Mouse (Mus musculus) mesoderm, embryonic 11.5 days (tissue): ENCODE results near the gene Gpn3.

Source experiments
- DNase-seq: peaks from one replicate; pipeline ENCODE4 v3.0.0-alpha.2; 2012; ENCODE audit warnings: low read depth, low spot score

Gene Gpn3

DNA sequence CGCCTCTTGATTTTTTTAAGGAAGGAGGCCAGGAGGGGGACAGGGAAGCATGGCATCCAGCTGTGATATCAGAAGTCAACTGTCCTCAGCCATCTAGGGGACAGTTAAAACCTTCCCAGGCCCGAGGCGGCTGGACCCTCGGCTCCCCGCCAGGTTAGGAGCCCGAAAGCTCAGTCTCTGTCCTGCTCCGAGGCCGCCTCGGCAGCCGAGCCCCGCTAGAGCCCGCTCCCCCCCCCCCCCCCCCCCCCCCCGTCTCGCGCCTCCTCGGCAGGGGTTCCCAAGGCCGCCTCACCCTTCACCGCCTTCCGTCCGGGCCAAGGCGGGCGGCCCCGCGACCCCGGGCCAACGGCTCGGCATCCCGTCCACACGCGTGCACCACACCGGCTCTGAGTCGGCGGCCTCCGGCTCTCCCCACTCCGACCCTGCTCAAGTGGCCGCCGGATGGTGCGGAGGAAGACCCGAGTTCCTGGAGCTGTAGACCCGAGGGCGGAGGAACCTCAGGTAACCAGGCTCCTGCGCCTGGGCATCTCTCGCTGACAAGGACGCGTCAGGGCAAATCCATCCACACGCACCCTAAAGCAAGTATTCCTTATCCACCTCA lies at the start of gene Gpn3:
Gene Gpn3, plus strand, starts transcription at position 286 of the 601 bp plus-strand sequence.
- peak; percentile 36 for DNase-seq

- DNase-seq = no peak
These were observed 48.2 kb upstream of the Gpn3 start for GRCm38 (mm10) chr5:122323523-122323922.

GRCm38 (mm10) chr5:122324608-122325431 lies 46.9 kb upstream of the Gpn3 start:
- DNase-seq = no peak

- no peak for DNase-seq
These were observed 46.2 kb upstream of the Gpn3 start for GRCm38 (mm10) chr5:122325477-122325876.

DNA sequence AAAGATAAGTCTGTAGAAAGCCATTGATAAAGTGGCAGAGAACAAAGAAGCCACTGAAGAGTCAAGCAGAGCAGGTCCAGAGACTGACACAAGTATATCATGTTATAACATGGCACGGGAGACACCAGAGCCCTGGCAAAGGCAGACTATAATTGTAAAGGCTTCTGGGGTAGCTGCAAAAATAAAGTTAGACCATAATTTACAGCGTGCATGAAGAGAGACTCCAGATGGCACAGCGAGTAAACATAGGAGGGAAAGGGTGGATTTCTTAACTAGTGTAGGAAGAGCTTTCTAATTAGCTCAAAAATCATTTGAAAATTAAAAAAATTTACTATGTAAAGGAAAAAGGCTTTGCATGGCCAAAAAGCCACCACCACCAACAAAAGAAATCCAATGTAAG lies 44.4 kb upstream of the Gpn3 start:
- no peak for DNase-seq

GRCm38 (mm10) chr5:122330269-122330668 lies 41.4 kb upstream of the Gpn3 start:
- DNase-seq = no peak

GRCm38 (mm10) chr5:122334682-122335081 lies 37.0 kb upstream of the Gpn3 start:
- no peak for DNase-seq

DNA sequence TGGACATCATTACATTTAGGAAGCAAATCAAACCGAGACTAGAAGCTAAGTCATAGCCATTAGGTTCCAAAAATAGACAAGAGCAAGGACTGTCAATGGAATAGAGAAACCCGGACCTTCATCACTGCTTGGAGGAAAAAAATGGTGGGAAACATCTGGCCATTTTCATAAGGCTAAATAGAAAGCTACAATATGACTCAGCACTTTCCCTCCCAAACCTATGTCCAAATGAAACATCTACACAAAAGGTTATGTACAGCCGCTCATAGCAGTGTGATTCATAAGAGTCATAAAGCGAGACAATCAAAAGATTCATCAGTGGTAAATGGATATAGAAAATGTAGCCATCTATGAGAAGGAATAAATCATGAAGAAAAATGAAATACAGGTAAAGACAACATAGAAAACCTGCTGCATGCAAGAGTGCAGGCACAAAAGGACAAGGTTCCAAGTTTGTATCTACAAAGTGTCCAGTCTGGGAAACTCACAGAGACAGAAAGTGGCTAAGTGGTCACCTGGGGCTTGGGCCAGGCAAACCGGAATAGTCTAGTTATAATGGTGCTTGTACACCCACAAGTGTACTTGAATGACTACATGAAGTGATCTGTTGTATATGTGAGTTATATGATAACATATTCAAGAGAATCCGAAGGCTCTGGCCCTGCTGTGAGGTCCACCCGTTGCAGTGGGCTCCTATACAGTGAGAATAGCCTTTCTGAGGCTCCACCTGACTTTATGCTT lies 35.0 kb upstream of the Gpn3 start:
- DNase-seq = no peak

DNA sequence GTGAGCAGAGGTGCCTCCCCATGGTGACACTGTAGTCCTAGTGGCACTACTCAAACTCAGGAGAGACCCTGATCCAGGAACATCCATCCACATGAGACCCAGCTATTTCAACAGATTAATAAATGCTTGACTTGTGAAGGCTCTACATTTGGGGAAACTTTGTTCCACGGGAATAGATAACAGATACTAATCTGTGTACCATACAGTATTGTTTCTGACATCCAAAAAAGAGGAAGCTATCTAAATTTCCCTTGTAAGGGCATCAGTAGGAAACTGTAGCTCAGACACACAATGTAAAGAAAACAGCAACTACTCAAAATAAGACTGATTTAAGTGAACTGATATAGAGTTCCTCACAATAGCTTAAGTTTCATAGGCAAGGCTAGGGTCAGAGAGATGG lies 28.8 kb upstream of the Gpn3 start:
- DNase-seq = no peak

DNA sequence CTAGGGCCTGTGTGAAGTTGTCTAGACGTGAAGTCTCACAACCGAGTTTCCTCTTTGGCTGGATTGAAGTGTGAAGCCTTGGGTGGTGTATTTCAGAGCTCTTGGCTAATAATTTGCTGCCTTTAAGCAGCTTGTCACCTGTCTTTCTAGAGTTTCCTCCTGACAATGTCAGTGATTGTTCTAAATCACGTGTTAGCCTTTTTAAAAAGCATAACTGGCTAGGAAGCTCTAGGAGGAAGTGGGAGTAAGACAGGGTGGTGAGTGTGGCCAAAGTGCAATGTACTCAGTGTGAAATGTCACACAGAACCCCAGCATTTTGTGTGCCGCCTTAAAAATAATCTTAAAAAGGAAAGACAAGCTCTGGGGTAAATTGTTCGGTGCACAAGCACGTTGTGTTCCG lies 27.9 kb upstream of the Gpn3 start:
- DNase-seq = no peak

DNA sequence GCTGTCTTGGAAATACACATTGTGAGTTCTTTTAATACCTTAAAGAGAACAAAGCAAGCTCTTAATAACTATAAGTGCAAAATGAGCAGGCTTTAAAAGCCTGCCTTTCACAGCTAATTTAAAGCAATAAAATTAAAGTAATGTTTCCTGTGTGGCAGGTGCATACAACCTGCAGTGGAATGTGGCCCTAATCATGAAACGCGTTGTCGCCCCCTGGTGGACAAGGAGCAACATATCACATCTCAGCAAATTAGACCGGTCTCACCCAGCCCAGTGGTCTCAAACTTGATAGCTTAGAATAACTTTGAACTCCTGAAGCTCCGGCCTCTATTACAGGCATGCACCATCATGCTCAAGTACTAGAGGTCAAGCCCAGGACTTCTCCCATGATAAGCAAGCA lies 27.4 kb upstream of the Gpn3 start:
- DNase-seq = peak; percentile 78

- DNase-seq = no peak
These were observed 25.9 kb upstream of the Gpn3 start for GRCm38 (mm10) chr5:122345777-122346176.

GRCm38 (mm10) chr5:122353807-122354491 lies 17.7 kb upstream of the Gpn3 start, which contains the start of the genes Rad9b and Vps29:
TSS of gene Rad9b (minus strand) at chr5:122354233.
TSS of gene Vps29 (plus strand) at chr5:122354369.
- DNase-seq = peak; percentile 100

DNA sequence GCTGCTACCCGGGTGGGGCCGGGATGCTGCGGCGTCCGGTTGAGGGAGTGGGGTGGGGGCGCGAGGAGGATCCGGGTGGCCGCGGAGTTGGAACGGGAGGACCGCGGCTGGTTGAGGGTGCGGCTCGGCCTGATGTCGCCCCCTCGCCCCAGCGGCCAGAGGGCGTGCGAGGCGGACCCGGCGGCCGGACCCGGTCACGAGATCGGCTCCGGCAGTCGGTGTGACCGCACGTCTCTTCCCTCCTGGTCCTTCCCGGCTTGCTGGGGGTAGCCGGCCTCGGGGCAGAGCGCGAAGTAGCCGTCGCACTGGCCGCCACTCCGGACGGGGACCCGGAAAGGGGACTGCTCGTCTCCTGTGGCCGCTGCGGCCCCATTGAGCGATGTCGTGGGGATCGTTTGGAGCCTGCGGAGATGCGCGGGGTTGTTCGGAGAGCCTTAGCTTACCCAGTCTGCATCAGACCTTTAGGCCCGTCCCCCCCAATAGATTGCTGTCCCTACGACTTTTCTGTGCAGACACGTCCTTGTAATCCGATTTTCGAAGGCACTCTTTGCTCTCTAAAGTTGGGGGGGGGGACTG lies 17.1 kb upstream of the Gpn3 start:
- no peak for DNase-seq

GRCm38 (mm10) chr5:122372192-122372769 lies 605 bp downstream of the Gpn3 start, which contains the start of gene Fam216a:
TSS of gene Fam216a (minus strand) at chr5:122372364.
- DNase-seq = peak; percentile 100

- DNase-seq = no peak
These were observed 1.2 kb downstream of the Gpn3 start for GRCm38 (mm10) chr5:122372878-122373277.

GRCm38 (mm10) chr5:122377101-122377833 lies 5.6 kb downstream of the Gpn3 start:
- DNase-seq = no peak

DNA sequence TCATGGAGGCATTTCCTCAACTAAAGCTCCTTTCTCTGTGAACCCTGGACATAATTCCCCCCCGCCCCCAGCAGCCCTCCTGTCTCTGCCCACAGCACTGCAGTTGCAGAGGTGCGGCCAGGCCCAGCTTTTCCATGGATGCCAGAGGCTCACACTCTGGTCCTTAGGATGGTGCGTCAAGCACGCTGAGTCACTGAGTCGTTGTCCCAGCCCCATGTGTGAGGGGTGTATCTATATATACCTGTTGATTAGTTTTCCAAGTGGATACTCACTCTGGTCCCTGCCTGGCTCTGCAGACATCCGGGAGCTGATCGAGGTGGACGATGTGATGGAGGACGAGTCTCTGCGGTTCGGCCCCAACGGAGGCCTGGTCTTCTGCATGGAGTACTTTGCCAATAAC lies 6.5 kb downstream of the Gpn3 start:
- DNase-seq = no peak

DNA sequence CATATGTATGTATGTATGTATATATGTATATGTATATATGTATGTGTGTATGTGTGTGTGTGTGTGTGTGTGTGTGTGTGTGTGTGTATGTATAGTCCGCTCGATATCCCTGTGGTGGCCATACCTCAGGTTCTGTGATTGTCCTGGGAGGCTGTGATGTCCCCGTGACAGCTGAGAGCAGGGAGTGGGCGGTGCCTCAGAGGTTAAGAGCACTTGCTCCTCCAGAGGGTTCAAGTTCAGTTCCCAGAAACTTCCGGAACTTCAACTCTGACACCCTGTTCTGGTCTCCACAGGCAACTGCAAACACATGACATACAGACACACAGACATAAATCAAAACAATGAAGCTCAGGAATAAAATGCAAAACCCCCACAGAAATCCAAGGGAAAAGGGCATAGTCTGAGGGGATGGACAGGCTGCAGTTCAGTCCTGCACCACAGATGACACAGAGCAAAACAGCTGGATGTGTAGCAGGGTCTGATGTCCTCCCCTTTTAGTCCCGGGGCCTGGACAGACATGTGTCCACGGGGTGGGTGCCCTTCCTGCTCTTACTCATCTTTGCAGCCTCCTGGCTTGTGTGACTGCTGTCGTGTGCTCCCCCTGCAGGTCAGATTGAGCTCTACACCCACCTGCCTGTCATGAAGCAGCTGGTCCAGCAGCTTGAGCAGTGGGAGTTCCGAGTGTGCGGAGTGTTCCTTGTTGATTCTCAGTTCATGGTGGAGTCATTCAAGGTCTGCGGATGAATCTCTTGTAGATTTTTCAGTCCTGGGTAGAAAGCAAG lies 7.9 kb downstream of the Gpn3 start:
- DNase-seq = peak; percentile 79
